Comparison of ENCODE assay signal across 24 mouse cellular contexts in genomic region chr5:149097841-149098240, GRCm38 (mm10).
DNase-seq lines count a peak whose midpoint lies in the region; ATAC-seq and TF ChIP-seq lines count a peak whose summit lies in the region.
"Had no signal": no experiment of that assay in that cellular context is flagged by ENCODE, and none has a peak within 500 bp of the region (broad histone marks: within the 10 kb centered on the region; RNA-seq: fewer than 3 reads in every experiment).

No protein-coding gene starts in this region.

- H3K27ac ChIP-seq in thymus, adult 2 months (ENCODE audit: control insufficient read depth, insufficient read depth, low read length), result no peak overlapping the region
- H3K27ac ChIP-seq: embryonic facial prominence, embryonic 13.5 days; forebrain, embryonic 10.5 days; forebrain, embryonic 15.5 days; kidney, embryonic 15.5 days; left cerebral cortex, adult 2 months; limb, embryonic 12.5 days; liver, embryonic 12.5 days had no signal

- H3K4me1 ChIP-seq in thymus, adult 2 months (replicated peaks; ENCODE audit: control insufficient read depth, insufficient read depth, low read length), result peaks cover 6% of the 10 kb centered on the region; the same call in 1 of the 2 replicates
- H3K4me1 ChIP-seq: embryonic facial prominence, embryonic 13.5 days; forebrain, embryonic 10.5 days; forebrain, embryonic 15.5 days; kidney, embryonic 15.5 days; limb, embryonic 12.5 days had no signal

- no peak for TF ChIP-seq CTCF in thymus, adult 2 months (IDR thresholded peaks at IDR 0.05; ENCODE audit: borderline replicate concordance, control insufficient read depth, extremely low read depth, insufficient read depth, low read length, poor library complexity)

- no peak overlapping the region for H3K4me3 ChIP-seq in thymus, adult 2 months (ENCODE audit: control insufficient read depth, insufficient read depth, low read length)
- H3K4me3 ChIP-seq: embryonic facial prominence, embryonic 13.5 days; forebrain, embryonic 10.5 days; forebrain, embryonic 15.5 days; kidney, embryonic 15.5 days; left cerebral cortex, adult 2 months; limb, embryonic 12.5 days; liver, embryonic 12.5 days had no signal

- no peaks in the 10 kb centered on the region for H3K36me3 ChIP-seq in thymus, adult 2 months (ENCODE audit: control insufficient read depth, insufficient read depth, low read length)
- H3K36me3 ChIP-seq: embryonic facial prominence, embryonic 13.5 days; forebrain, embryonic 10.5 days; forebrain, embryonic 15.5 days; kidney, embryonic 15.5 days; limb, embryonic 12.5 days; liver, embryonic 12.5 days had no signal

- no peaks in the 10 kb centered on the region for H3K27me3 ChIP-seq in thymus, adult 2 months (ENCODE audit: control insufficient read depth, insufficient read depth, low read length)
- H3K27me3 ChIP-seq: embryonic facial prominence, embryonic 13.5 days; forebrain, embryonic 15.5 days; kidney, embryonic 15.5 days; limb, embryonic 12.5 days had no signal

- DNase-seq in CD4-positive, CD25-positive, alpha-beta regulatory T cell, adult 2 months (ENCODE audit: low read depth, low spot score), result peak; percentile 26
- peak; percentile 60 for DNase-seq in thymus, adult 2 months
- DNase-seq in thymus, postnatal 0 days (ENCODE audit: low spot score), result no peak
- DNase-seq in thymus, postnatal 25 days, result peak; percentile 55
- DNase-seq in layer of hippocampus, postnatal 14 days (ENCODE audit: low spot score in 2 of 2), result no peak
- no peak for DNase-seq in urinary bladder, postnatal 4 days (ENCODE audit: low spot score in 2 of 2)
- DNase-seq: adrenal gland, adult 8-10 months; cerebellum, adult 8-10 months; heart, postnatal 14 days; kidney, adult 18-20 months; kidney, postnatal 25 days; lung, embryonic 14.5 days; lung, postnatal 14 days; right cerebral cortex, adult 18-20 months had no signal

- WGBS in thymus, adult 2 months, result 92% methylated on average over 5 of the region's 5 CpGs

- TF ChIP-seq POLR2A in thymus, adult 2 months (IDR thresholded peaks at IDR 0.05; ENCODE audit: control insufficient read depth, extremely low read depth, insufficient read depth, low read length, poor library complexity), result no peak

- no peak for ATAC-seq in CD4-positive, CD25-positive, alpha-beta regulatory T cell, adult 4 months
- ATAC-seq: forebrain, embryonic 15.5 days; hindbrain, embryonic 16.5 days; liver, embryonic 12.5 days; midbrain, embryonic 16.5 days had no signal

Comparison
In these comparisons a context has a peak if more than half of its experiments do, and no peak if none do; other contexts are left out.
1. DNase-seq: peak in CD4-positive, CD25-positive, alpha-beta regulatory T cell, adult 2 months (single experiment), thymus, adult 2 months (single experiment) and thymus, postnatal 25 days (single experiment); none in thymus, postnatal 0 days (single experiment), layer of hippocampus, postnatal 14 days (0 of 2) and urinary bladder, postnatal 4 days (0 of 2).